Mouse (Mus musculus) CH12.LX (cell line): ENCODE measurements around the gene Atp6v1g2. TPM values are rescaled to one million over a fixed set of nuclear protein-coding genes. Genes with fewer than 3 reads are reported as not detected.

Experiments
- DNase-seq: peaks from one replicate; pipeline ENCODE4 v3.0.0-alpha.2; 2013; ENCODE audit errors: extremely low read depth
- H3K27ac ChIP-seq: 2 replicates; pipeline ENCODE4 v1.5.1; 2012; ENCODE audit warnings: low read depth, mild to moderate bottlenecking, control low read depth, moderate library complexity; ENCODE audit not compliant: insufficient read depth
- H3K27me3 ChIP-seq: replicated peaks from 2 replicates; pipeline ENCODE3; 2012; ENCODE audit warnings: inconsistent platforms
- H3K36me3 ChIP-seq, 2 experiments: replicated peaks in 1 of 2; 2 replicates each; pipeline versions ENCODE3 to v1.6.1; 2012; ENCODE audit warnings: inconsistent platforms in 1 of 2, low read length in 1 of 2, mild to moderate bottlenecking in 1 of 2, mixed read lengths in 1 of 2, moderate library complexity in 1 of 2; ENCODE audit not compliant: control insufficient read depth in 1 of 2, insufficient read depth in 1 of 2
- H3K4me1 ChIP-seq, 2 experiments: 2 replicates each; pipeline ENCODE4 v1.6.1; 2012; ENCODE audit warnings: inconsistent platforms in 1 of 2, moderate library complexity in 1 of 2; ENCODE audit not compliant: insufficient read depth in 2 of 2, control insufficient read depth in 1 of 2
- H3K4me2 ChIP-seq: 2 replicates; pipeline ENCODE4 v1.6.1; 2012; ENCODE audit warnings: low read depth, mild to moderate bottlenecking, control low read depth; ENCODE audit not compliant: poor library complexity, insufficient read depth, severe bottlenecking
- H3K4me3 ChIP-seq, 3 experiments: fragments of 150-350 bp in 1 of 3; sonication (generic) in 1 of 3; replicated peaks in 1 of 3; 2 replicates each; pipeline versions ENCODE3 to v1.5.1; 2011 to 2012; ENCODE audit warnings: low read depth in 2 of 3, low read length in 2 of 3, mild to moderate bottlenecking in 2 of 3, moderate library complexity in 2 of 3, control low read depth in 1 of 3, improper control_type of control experiment in 1 of 3, inconsistent platforms in 1 of 3, mixed read lengths in 1 of 3; ENCODE audit not compliant: poor library complexity in 1 of 3
- H3K79me2 ChIP-seq: replicated peaks from 2 replicates; pipeline ENCODE4 v1.6.1; 2012; ENCODE audit warnings: mild to moderate bottlenecking, moderate library complexity; ENCODE audit not compliant: control insufficient read depth, poor library complexity, insufficient read depth, severe bottlenecking; ENCODE audit errors: extremely low read depth
- H3K9ac ChIP-seq: 2 replicates; pipeline ENCODE4 v1.6.1; 2012; ENCODE audit warnings: low read depth, mild to moderate bottlenecking, control low read depth, moderate library complexity; ENCODE audit not compliant: insufficient read depth
- H3K9me3 ChIP-seq: replicated peaks from 2 replicates; pipeline ENCODE3; 2012; ENCODE audit warnings: low read length, inconsistent platforms, mixed read lengths
- BHLHE40 ChIP-seq: IDR thresholded peaks from 2 replicates; pipeline ENCODE4 v1.6.1; 2011; ENCODE audit warnings: mild to moderate bottlenecking, low read depth, low read length, improper control_type of control experiment
- CHD2 ChIP-seq: IDR thresholded peaks from 2 replicates; pipeline ENCODE4 v1.6.1; 2011; ENCODE audit warnings: low read length, improper control_type of control experiment
- EP300 ChIP-seq: IDR thresholded peaks from 2 replicates; pipeline ENCODE4 v1.6.1; 2011; ENCODE audit warnings: low read length, improper control_type of control experiment
- GABPA ChIP-seq: IDR thresholded peaks from 2 replicates; pipeline ENCODE4 v1.6.1; 2012; ENCODE audit warnings: low read depth, low read length, improper control_type of control experiment, inconsistent platforms; ENCODE audit not compliant: insufficient replicate concordance
- MAFK ChIP-seq: IDR thresholded peaks from 2 replicates; pipeline ENCODE4 v1.6.1; 2011; ENCODE audit warnings: low read length, improper control_type of control experiment; ENCODE audit not compliant: insufficient replicate concordance
- MAX ChIP-seq: IDR thresholded peaks from 2 replicates; pipeline ENCODE4 v1.6.1; 2011; ENCODE audit warnings: low read length, improper control_type of control experiment
- MAZ ChIP-seq: IDR thresholded peaks from 2 replicates; pipeline ENCODE4 v1.6.1; 2012; ENCODE audit warnings: low read depth, mild to moderate bottlenecking, inconsistent platforms, low read length, improper control_type of control experiment, moderate library complexity
- NELFE ChIP-seq: IDR thresholded peaks from 2 replicates; pipeline ENCODE4 v1.6.1; 2011; ENCODE audit warnings: low read depth, low read length, improper control_type of control experiment
- POLR2A ChIP-seq: IDR thresholded peaks from 2 replicates; pipeline ENCODE4 v1.6.1; 2011; ENCODE audit warnings: low read depth, mild to moderate bottlenecking, improper control_type of control experiment, low read length
- POLR2AphosphoS2 ChIP-seq: IDR thresholded peaks from 2 replicates; pipeline ENCODE4 v1.6.1; 2011; ENCODE audit warnings: low read depth, low read length, improper control_type of control experiment
- SMC3 ChIP-seq: IDR thresholded peaks from 2 replicates; pipeline ENCODE4 v1.6.1; 2011; ENCODE audit warnings: low read depth, low read length, improper control_type of control experiment
- UBTF ChIP-seq: IDR thresholded peaks from 2 replicates; pipeline ENCODE4 v1.6.1; 2012; ENCODE audit warnings: low read depth, mild to moderate bottlenecking, inconsistent platforms, low read length, improper control_type of control experiment, moderate library complexity
- USF1 ChIP-seq: IDR thresholded peaks from 2 replicates; pipeline ENCODE4 v1.6.1; 2014; ENCODE audit warnings: low read depth, mild to moderate bottlenecking, inconsistent platforms, low read length, improper control_type of control experiment
- ZC3H11A ChIP-seq: IDR thresholded peaks from 2 replicates; pipeline ENCODE4 v1.6.1; 2012; ENCODE audit warnings: low read depth, mild to moderate bottlenecking, inconsistent platforms, low read length, improper control_type of control experiment
- ZKSCAN1 ChIP-seq: IDR thresholded peaks from 2 replicates; pipeline ENCODE4 v1.6.1; 2012; ENCODE audit warnings: low read depth, inconsistent platforms, low read length, improper control_type of control experiment, borderline replicate concordance
- dilution Hi-C: fragments of 300-500 bp; cut with MboI; formaldehyde crosslinking; loops from 2 replicates; pipeline ENCODE4 v1.14.3; 2020; ENCODE audit warnings: low sequenced_read_pairs; ENCODE audit not compliant: extremely low pct_unique_long_range_greater_than_20kb, extremely low pct_ligation_motif_present
- in situ Hi-C: fragments of 300-500 bp; cut with MboI; formaldehyde crosslinking; loops from 3 replicates; pipeline ENCODE4 v1.14.3; 2019; ENCODE audit warnings: low sequenced_read_pairs, low pct_ligation_motif_present, low pct_unique_long_range_greater_than_20kb, mixed read lengths
- polyA plus RNA-seq: library from polyadenylated mRNA; unstranded; fragments of >175 nt; gene quantifications from 2 replicates; pipeline ENCODE4 v1.2.1, GENCODE M21; 2012; ENCODE audit warnings: low read depth; ENCODE audit not compliant: insufficient read length
- total RNA-seq, 2 experiments: library from RNA; depleted of rRNA; stranded (reverse); fragments of 300-350 nt in 1 of 2; fragments of >200 nt in 1 of 2; gene quantifications; 2 replicates each; pipeline ENCODE4 v1.2.3; 2012 to 2014

The Atp6v1g2 gene
- total and polyA plus RNA-seq, 3 experiments: 0.23 to 1.4 (median 0.76) TPM

DNA sequence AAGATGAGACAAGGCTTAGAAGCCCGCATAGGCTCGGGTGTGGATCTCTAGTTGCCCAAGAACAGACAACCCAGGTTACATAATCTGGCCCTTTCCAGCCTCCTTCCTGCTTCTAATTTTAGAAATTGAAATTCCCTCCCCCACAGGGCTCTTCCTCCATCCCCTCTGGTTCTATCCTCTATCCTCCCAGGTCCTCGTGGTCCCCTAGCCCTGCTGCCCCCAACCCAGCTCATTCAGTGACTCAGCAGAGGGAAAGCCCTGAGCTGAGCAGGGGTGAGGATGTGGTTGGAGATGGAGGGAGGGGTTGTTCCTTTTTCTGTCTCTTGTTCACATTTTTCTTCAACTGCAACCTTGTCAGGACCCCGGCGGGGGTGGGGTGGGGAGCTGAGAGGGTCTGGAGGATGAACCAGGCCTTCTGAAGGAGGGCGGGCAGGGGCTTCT is 13.8 kb upstream of the Atp6v1g2 start (continued):
- TF ChIP-seq MAFK: peak; percentile 46; the same call in 1 of the 2 replicates
- TF ChIP-seq SMC3: no peak
- TF ChIP-seq EP300: no peak
- TF ChIP-seq POLR2A: peak; percentile 3; the same call in 1 of the 2 replicates
- peak; percentile 73; the same call in 1 of the 2 replicates for TF ChIP-seq MAZ
- TF ChIP-seq GABPA: no peak
- TF ChIP-seq POLR2AphosphoS2: no peak
- 0 out of 2 replicates have a peak, but pooled peaks have one; percentile 9 for TF ChIP-seq UBTF
- no peak for TF ChIP-seq NELFE
- no peak for TF ChIP-seq ZC3H11A
- no peak for TF ChIP-seq USF1

DNA sequence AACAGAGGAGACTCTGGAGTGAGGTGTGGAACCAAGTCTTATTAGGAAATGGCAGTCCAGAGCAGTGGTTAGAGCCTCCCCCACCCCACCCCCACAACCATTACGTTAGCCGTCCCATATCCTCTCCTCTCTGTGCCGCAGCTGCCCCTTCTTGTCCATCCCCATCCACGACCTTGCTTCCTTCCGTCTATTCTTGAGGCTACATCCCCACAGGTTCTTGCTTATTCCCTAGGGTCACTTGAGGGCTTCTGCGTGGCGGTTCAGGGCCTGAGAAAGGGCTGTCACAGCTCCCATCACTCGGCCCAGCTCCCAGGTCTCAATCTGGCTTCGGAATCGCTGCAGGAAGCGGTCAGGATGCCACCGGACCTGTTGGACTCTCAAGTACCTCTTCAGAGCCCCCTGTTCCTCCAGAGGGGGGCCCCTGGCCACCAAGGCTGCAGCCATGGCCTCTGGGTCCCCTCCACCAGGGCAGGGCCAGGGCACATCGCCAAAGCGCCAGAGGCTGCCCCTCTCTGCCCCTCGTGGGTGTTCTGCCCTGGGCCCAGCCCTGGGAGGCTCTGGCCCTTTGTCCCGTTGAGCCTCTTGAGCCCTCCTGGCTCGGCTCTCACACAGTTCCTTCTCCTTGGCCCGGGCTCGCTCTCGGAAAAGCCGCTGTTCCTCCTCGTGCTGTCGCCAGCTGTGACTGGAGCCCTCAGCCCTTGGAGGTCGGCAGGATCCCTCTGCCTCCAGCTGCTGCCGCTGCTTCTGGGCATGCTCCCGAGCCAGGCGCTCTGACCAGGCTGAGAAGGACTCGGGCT is 13.1 kb upstream of the Atp6v1g2 start, which contains the start of gene Gm16181:
Gene Gm16181, plus strand, starts transcription at position 679 of the 797 bp plus-strand sequence.
- Histone ChIP-seq H3K9ac (no peak within 1 kb of the TSS), H3K79me2 (no peaks in the 10 kb centered on the region; the same call in none of the 2 replicates), H3K36me3 (peaks cover 29 to 42% of the 10 kb centered on the region in 2 experiments), H3K27me3 (no peaks in the 10 kb centered on the region), H3K9me3 (no peaks in the 10 kb centered on the region), H3K27ac (peak within 1 kb of the TSS; percentile 92), H3K4me3 (no peak within 1 kb of the TSS), H3K4me2 (peak within 1 kb of the TSS; percentile 43), H3K4me1 (peaks cover 27 to 74% of the 10 kb centered on the region in 2 experiments)
- peak; percentile 42; the same call in 1 of the 2 replicates for TF ChIP-seq EP300
- no peak for TF ChIP-seq MAX
- TF ChIP-seq CHD2: peak; percentile 25; the same call in 1 of the 2 replicates
- dilution Hi-C loops (no loop called here), in situ Hi-C loops (no loop called here)
- DNase-seq: no peak

GRCm38 (mm10) chr17:35222299-35222698 is 11.2 kb upstream of the Atp6v1g2 start:
- no peaks in the 10 kb centered on the region; the same call in none of the 2 replicates for H3K79me2 ChIP-seq
- no peak overlapping the region for H3K4me3 ChIP-seq
- in situ Hi-C loops (no loop called here), dilution Hi-C loops (no loop called here)
- peaks cover 31 to 84% of the 10 kb centered on the region in 2 experiments for H3K4me1 ChIP-seq
- H3K36me3 ChIP-seq: peaks cover 29 to 54% of the 10 kb centered on the region in 2 experiments
- H3K27me3 ChIP-seq: no peaks in the 10 kb centered on the region
- no peak overlapping the region for H3K9ac ChIP-seq
- H3K9me3 ChIP-seq: no peaks in the 10 kb centered on the region
- peak overlapping the region; percentile 43 for H3K27ac ChIP-seq
- no peak overlapping the region for H3K4me2 ChIP-seq
- TF ChIP-seq SMC3: no peak
- TF ChIP-seq BHLHE40: no peak
- no peak for TF ChIP-seq ZKSCAN1
- no peak for DNase-seq
